In genomic region chr7:69062994-69063393, GRCm38 (mm10) we compare ENCODE assay signal across 21 mouse cellular contexts.
DNase-seq lines count a peak whose midpoint lies in the region; ATAC-seq and TF ChIP-seq lines count a peak whose summit lies in the region.
"Had no signal": no experiment of that assay in that cellular context is flagged by ENCODE, and none has a peak within 500 bp of the region (broad histone marks: within the 10 kb centered on the region; RNA-seq: fewer than 3 reads in every experiment).

No protein-coding gene starts in this region.

- 62% methylated on average over 5 of the region's 5 CpGs for WGBS in forebrain, embryonic 13.5 days
- 73% methylated on average over 5 of the region's 5 CpGs for WGBS in forebrain, postnatal 0 days
- 77% methylated on average over 5 of the region's 5 CpGs for WGBS in hindbrain, embryonic 12.5 days
- 84% methylated on average over 5 of the region's 5 CpGs for WGBS in hindbrain, embryonic 10.5 days
- 71% methylated on average over 5 of the region's 5 CpGs for WGBS in neural tube, embryonic 12.5 days
- WGBS in olfactory bulb, adult 2 months = 67% methylated on average over 5 of the region's 5 CpGs

- H3K9me3 ChIP-seq in forebrain, embryonic 13.5 days (replicated peaks) = no peaks in the 10 kb centered on the region
- H3K9me3 ChIP-seq in forebrain, postnatal 0 days (ENCODE audit: low read length) = no peaks in the 10 kb centered on the region
- no peaks in the 10 kb centered on the region for H3K9me3 ChIP-seq in hindbrain, embryonic 12.5 days (replicated peaks)
- no peaks in the 10 kb centered on the region for H3K9me3 ChIP-seq in hindbrain, embryonic 10.5 days
- no peaks in the 10 kb centered on the region for H3K9me3 ChIP-seq in neural tube, embryonic 12.5 days
- H3K9me3 ChIP-seq: embryonic facial prominence, embryonic 10.5 days; heart, embryonic 15.5 days had no signal

- H3K4me1 ChIP-seq in forebrain, embryonic 13.5 days = peaks cover 23% of the 10 kb centered on the region
- no peaks in the 10 kb centered on the region for H3K4me1 ChIP-seq in forebrain, postnatal 0 days (ENCODE audit: insufficient read depth)
- peaks cover 12% of the 10 kb centered on the region for H3K4me1 ChIP-seq in hindbrain, embryonic 12.5 days
- 0 out of 2 replicates have a peak, but pooled peaks cover 8% of the 10 kb centered on the region for H3K4me1 ChIP-seq in hindbrain, embryonic 10.5 days (replicated peaks)
- H3K4me1 ChIP-seq in neural tube, embryonic 12.5 days = 0 out of 2 replicates have a peak, but pooled peaks cover 4% of the 10 kb centered on the region
- peaks cover 12% of the 10 kb centered on the region for H3K4me1 ChIP-seq in olfactory bulb, adult 2 months (ENCODE audit: control insufficient read depth, insufficient read depth, low read length)
- H3K4me1 ChIP-seq: heart, embryonic 15.5 days had no signal

- H3K36me3 ChIP-seq in forebrain, embryonic 13.5 days (ENCODE audit: poor library complexity, severe bottlenecking) = no peaks in the 10 kb centered on the region
- H3K36me3 ChIP-seq in forebrain, postnatal 0 days (ENCODE audit: insufficient read depth) = no peaks in the 10 kb centered on the region
- H3K36me3 ChIP-seq in hindbrain, embryonic 12.5 days = no peaks in the 10 kb centered on the region
- H3K36me3 ChIP-seq in hindbrain, embryonic 10.5 days = no peaks in the 10 kb centered on the region
- H3K36me3 ChIP-seq in neural tube, embryonic 12.5 days = no peaks in the 10 kb centered on the region
- H3K36me3 ChIP-seq: embryonic facial prominence, embryonic 10.5 days; heart, embryonic 15.5 days had no signal

- ATAC-seq in forebrain, embryonic 13.5 days = peak; percentile 13; the same call in 1 of the 2 replicates
- no peak for ATAC-seq in forebrain, postnatal 0 days
- ATAC-seq in hindbrain, embryonic 12.5 days (ENCODE audit: low FRiP score) = peak; percentile 57
- ATAC-seq in neural tube, embryonic 12.5 days (ENCODE audit: low FRiP score, low read depth) = 0 out of 2 replicates have a peak, but pooled peaks have one; percentile 10
- ATAC-seq: activated CD4-positive, CD25-positive, alpha-beta regulatory T cell, adult 4 months; intestine, embryonic 16.5 days; Patski had no signal

- no peak overlapping the region for H3K4me3 ChIP-seq in forebrain, embryonic 13.5 days
- H3K4me3 ChIP-seq in forebrain, postnatal 0 days (ENCODE audit: low read depth, low read length) = no peak overlapping the region
- H3K4me3 ChIP-seq in hindbrain, embryonic 12.5 days = no peak overlapping the region
- H3K4me3 ChIP-seq in hindbrain, embryonic 10.5 days = no peak overlapping the region
- no peak overlapping the region for H3K4me3 ChIP-seq in neural tube, embryonic 12.5 days
- H3K4me3 ChIP-seq in olfactory bulb, adult 2 months (ENCODE audit: insufficient read depth, low read depth, low read length) = no peak overlapping the region
- H3K4me3 ChIP-seq: embryonic facial prominence, embryonic 10.5 days; heart, embryonic 15.5 days had no signal

- H3K27me3 ChIP-seq in forebrain, embryonic 13.5 days = no peaks in the 10 kb centered on the region
- H3K27me3 ChIP-seq in forebrain, postnatal 0 days (ENCODE audit: insufficient read depth, low read length) = no peaks in the 10 kb centered on the region
- no peaks in the 10 kb centered on the region for H3K27me3 ChIP-seq in hindbrain, embryonic 12.5 days
- H3K27me3 ChIP-seq in hindbrain, embryonic 10.5 days (ENCODE audit: insufficient read depth, poor library complexity, severe bottlenecking) = no peaks in the 10 kb centered on the region
- no peaks in the 10 kb centered on the region for H3K27me3 ChIP-seq in neural tube, embryonic 12.5 days (replicated peaks)
- H3K27me3 ChIP-seq: CH12.LX; heart, embryonic 15.5 days; Patski had no signal

- H3K27ac ChIP-seq in forebrain, embryonic 13.5 days = peak overlapping the region; percentile 73; the same call in 1 of the 2 replicates
- H3K27ac ChIP-seq in forebrain, postnatal 0 days (ENCODE audit: low read depth, low read length) = no peak overlapping the region
- H3K27ac ChIP-seq in hindbrain, embryonic 12.5 days = no peak overlapping the region
- no peak overlapping the region for H3K27ac ChIP-seq in hindbrain, embryonic 10.5 days
- no peak overlapping the region for H3K27ac ChIP-seq in neural tube, embryonic 12.5 days
- peak overlapping the region; percentile 35; the same call in 1 of the 2 replicates for H3K27ac ChIP-seq in olfactory bulb, adult 2 months (ENCODE audit: insufficient read depth, low read depth, low read length)
- H3K27ac ChIP-seq: embryonic facial prominence, embryonic 10.5 days; heart, embryonic 15.5 days had no signal

- no peak overlapping the region for H3K4me2 ChIP-seq in forebrain, embryonic 13.5 days
- no peak overlapping the region for H3K4me2 ChIP-seq in forebrain, postnatal 0 days (ENCODE audit: low read depth)
- no peak overlapping the region for H3K4me2 ChIP-seq in hindbrain, embryonic 12.5 days (replicated peaks)
- H3K4me2 ChIP-seq in neural tube, embryonic 12.5 days (replicated peaks) = no peak overlapping the region

- no peak overlapping the region for H3K9ac ChIP-seq in forebrain, embryonic 13.5 days
- no peak overlapping the region for H3K9ac ChIP-seq in forebrain, postnatal 0 days
- H3K9ac ChIP-seq in hindbrain, embryonic 12.5 days = no peak overlapping the region
- H3K9ac ChIP-seq in neural tube, embryonic 12.5 days = no peak overlapping the region
- H3K9ac ChIP-seq: heart, embryonic 15.5 days had no signal

- DNase-seq in forebrain, postnatal 0 days = no peak
- no peak for DNase-seq in hindbrain, embryonic 10.5 days (ENCODE audit: low spot score)
- no peak for DNase-seq in neural tube, embryonic 10.5 days (ENCODE audit: extremely low spot score, low spot score)
- no peak for DNase-seq in embryo, embryonic 9.5 days (ENCODE audit: extremely low spot score)
- DNase-seq: adrenal gland, postnatal 14 days; cerebellum, adult 18-20 months; cerebellum, adult 9-11 months; cerebellum, postnatal 36 days; gastrocnemius, postnatal 14 days; heart, postnatal 14 days; kidney, adult 2 months had no signal

- no peak for TF ChIP-seq POLR2A in olfactory bulb, adult 2 months (IDR thresholded peaks at IDR 0.05; ENCODE audit: insufficient read depth, low read depth, low read length)

- TF ChIP-seq CTCF in forebrain, postnatal 0 days (IDR thresholded peaks at IDR 0.05; ENCODE audit: low read depth) = no peak
- no peak for TF ChIP-seq CTCF in olfactory bulb, adult 2 months (IDR thresholded peaks at IDR 0.05; ENCODE audit: insufficient read depth, low read depth, low read length)

Comparison
In these comparisons a context has a peak if more than half of its experiments do, and no peak if none do; other contexts are left out.
1. H3K27ac ChIP-seq: peak in forebrain, embryonic 13.5 days (single experiment) and olfactory bulb, adult 2 months (single experiment); none in forebrain, postnatal 0 days (single experiment), hindbrain, embryonic 12.5 days (single experiment), hindbrain, embryonic 10.5 days (single experiment) and neural tube, embryonic 12.5 days (single experiment).